Mouse (Mus musculus) intestine, embryonic 16.5 days (tissue): ENCODE results near the gene Sdhc. TPM values are rescaled to one million over a fixed set of nuclear protein-coding genes. Genes with fewer than 3 reads are reported as not detected.

Experiments used
- ATAC-seq: fragments of 200-750 bp; cut with Nextera tagmentation; 2 replicates; pipeline ENCODE4 v1.8.0; 2017; ENCODE audit warnings: moderate TSS enrichment, moderate library complexity
- H3K27ac ChIP-seq: fragments of 300-500 bp; sonication (generic); 2 replicates; pipeline ENCODE4 v1.5.1; 2014; ENCODE audit warnings: mild to moderate bottlenecking, low read length
- H3K27me3 ChIP-seq: fragments of 300-500 bp; sonication (generic); replicated peaks from 2 replicates; pipeline ENCODE4 v1.6.1; 2014; ENCODE audit warnings: low read length, control low read depth, mixed read lengths; ENCODE audit not compliant: control insufficient read depth, insufficient read depth
- H3K36me3 ChIP-seq: fragments of 300-500 bp; sonication (generic); 2 replicates; pipeline ENCODE4 v1.6.1; 2014; ENCODE audit warnings: low read length, control low read depth; ENCODE audit not compliant: control insufficient read depth, insufficient read depth
- H3K4me1 ChIP-seq: fragments of 300-500 bp; sonication (generic); 2 replicates; pipeline ENCODE4 v1.6.1; 2014; ENCODE audit warnings: low read length, control low read depth, mixed read lengths; ENCODE audit not compliant: control insufficient read depth, insufficient read depth
- H3K4me2 ChIP-seq: fragments of 300-500 bp; sonication (generic); 2 replicates; pipeline ENCODE4 v1.6.1; 2014; ENCODE audit warnings: low read depth, low read length, control low read depth
- H3K4me3 ChIP-seq: fragments of 300-500 bp; sonication (generic); 2 replicates; pipeline ENCODE4 v1.5.1; 2014; ENCODE audit warnings: mild to moderate bottlenecking, low read length
- H3K9ac ChIP-seq: fragments of 300-500 bp; sonication (generic); 2 replicates; pipeline ENCODE4 v1.6.1; 2014; ENCODE audit warnings: low read depth, low read length
- H3K9me3 ChIP-seq: fragments of 300-500 bp; sonication (generic); 2 replicates; pipeline ENCODE4 v1.6.1; 2016; ENCODE audit warnings: low read length, control low read depth; ENCODE audit not compliant: control insufficient read depth
- WGBS: fragments of 180-500 bp; shearing (Covaris S2); extraction: QIAGEN DNeasy Blood & Tissue Kit; methylation state at CpG from one replicate; pipeline ENCODE4 v1.1.7; 2014; 5-methylcytosine and 5-hydroxymethylcytosine counted together
- polyA plus RNA-seq: library from polyadenylated mRNA; unstranded; fragments of >200 nt; fragmentation: Nextera tagmentation; extraction: Ambion mirVana; gene quantifications from 2 replicates; pipeline ENCODE4 v1.2.1, GENCODE M21; 2015

Sdhc gene
- polyA plus RNA-seq, 1 experiment from 2014 or later = 457 TPM

DNA sequence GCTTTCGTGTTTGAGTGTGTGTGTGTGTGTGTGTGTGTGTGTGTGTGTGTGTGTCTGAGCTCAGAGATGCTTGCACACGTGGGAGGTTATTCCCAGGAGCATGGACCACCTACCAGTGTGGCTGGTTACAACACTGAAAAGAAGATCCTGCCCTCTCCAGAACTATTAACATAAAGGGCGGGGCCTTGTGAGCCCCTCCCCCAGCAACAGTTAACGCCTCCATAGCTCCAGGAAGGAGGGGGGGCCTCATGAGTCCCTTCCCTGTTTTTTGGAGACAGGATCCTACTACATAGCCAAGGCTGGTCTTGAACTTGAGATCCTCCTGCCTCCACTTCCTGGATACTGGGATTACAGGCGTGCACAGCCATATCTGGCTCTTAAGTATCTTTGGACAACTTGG is 28.6 kb downstream of the Sdhc start:
- no peak overlapping the region for H3K4me2 ChIP-seq
- no peak overlapping the region for H3K9ac ChIP-seq
- H3K9me3 ChIP-seq = no peaks in the 10 kb centered on the region
- WGBS = 50% methylated on average over 5 of the region's 5 CpGs
- no peak overlapping the region for H3K4me3 ChIP-seq
- ATAC-seq = no peak
- no peaks in the 10 kb centered on the region for H3K36me3 ChIP-seq
- H3K4me1 ChIP-seq = no peaks in the 10 kb centered on the region
- H3K27me3 ChIP-seq = no peaks in the 10 kb centered on the region
- H3K27ac ChIP-seq = no peak overlapping the region

DNA sequence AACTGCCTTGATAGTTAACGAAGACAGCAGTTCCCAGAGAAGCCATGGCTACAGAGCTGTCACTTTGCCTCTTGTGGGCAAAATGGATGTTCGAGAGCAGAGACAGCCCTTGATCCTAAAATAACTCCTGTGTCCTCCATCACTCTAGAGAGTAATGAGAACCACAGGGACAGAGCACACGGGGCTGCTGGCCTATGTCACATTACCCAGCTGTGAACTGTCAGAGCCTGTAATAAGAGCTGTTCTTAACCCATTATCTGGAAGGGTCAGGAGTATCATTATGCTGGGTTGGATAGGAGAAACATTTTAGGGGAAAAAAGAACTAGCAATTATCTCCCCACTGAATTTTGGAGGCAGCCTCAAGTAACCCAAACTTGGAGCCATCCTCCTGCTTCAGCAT is 29.5 kb downstream of the Sdhc start:
- H3K9me3 ChIP-seq = no peaks in the 10 kb centered on the region
- H3K36me3 ChIP-seq = no peaks in the 10 kb centered on the region
- WGBS = 45% methylated on average over 3 of the region's 3 CpGs
- no peak overlapping the region for H3K27ac ChIP-seq
- no peaks in the 10 kb centered on the region for H3K4me1 ChIP-seq
- H3K4me2 ChIP-seq = no peak overlapping the region
- H3K27me3 ChIP-seq = no peaks in the 10 kb centered on the region
- ATAC-seq = no peak
- no peak overlapping the region for H3K9ac ChIP-seq
- H3K4me3 ChIP-seq = no peak overlapping the region

- WGBS = 87% methylated on average over 14 of the region's 14 CpGs
- Histone ChIP-seq H3K9me3 (no peaks in the 10 kb centered on the region), H3K36me3 (no peaks in the 10 kb centered on the region), H3K27ac (no peak overlapping the region), H3K4me2 (no peak overlapping the region), H3K9ac (no peak overlapping the region), H3K4me1 (no peaks in the 10 kb centered on the region), H3K27me3 (no peaks in the 10 kb centered on the region), H3K4me3 (no peak overlapping the region)
- ATAC-seq = no peak
Measured at GRCm38 (mm10) chr1:171119405-171119804, 31.0 kb downstream of the Sdhc start.

- Histone ChIP-seq H3K9me3 (no peaks in the 10 kb centered on the region), H3K27ac (no peak overlapping the region), H3K36me3 (no peaks in the 10 kb centered on the region), H3K4me3 (no peak overlapping the region), H3K4me2 (no peak overlapping the region), H3K9ac (no peak overlapping the region), H3K27me3 (no peaks in the 10 kb centered on the region), H3K4me1 (no peaks in the 10 kb centered on the region)
- ATAC-seq = no peak
- 90% methylated on average over 5 of the region's 5 CpGs for WGBS
Measured at GRCm38 (mm10) chr1:171118996-171119395, 31.4 kb downstream of the Sdhc start.

DNA sequence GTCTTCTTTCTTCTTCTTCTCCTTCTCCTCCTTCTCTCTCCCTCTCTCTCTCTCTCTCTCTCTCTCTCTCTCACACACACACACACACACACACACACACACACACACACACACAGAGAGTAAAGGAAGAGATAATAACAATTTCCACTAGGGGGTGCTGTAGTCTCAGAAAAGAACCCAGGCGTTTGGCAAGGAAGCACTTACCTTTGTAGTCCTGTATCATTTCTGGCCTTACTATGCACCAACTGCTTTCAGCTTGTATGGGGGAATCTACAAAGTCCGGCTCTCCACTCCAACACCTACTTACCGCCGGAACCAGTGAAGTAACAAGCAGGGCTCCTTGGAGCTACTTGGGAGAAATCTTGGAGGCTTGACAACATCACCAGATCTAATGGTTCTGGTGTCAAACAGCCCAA is 32.1 kb downstream of the Sdhc start:
- ATAC-seq = no peak
- no peak overlapping the region for H3K4me3 ChIP-seq
- no peak overlapping the region for H3K9ac ChIP-seq
- no peaks in the 10 kb centered on the region for H3K9me3 ChIP-seq
- H3K4me2 ChIP-seq = no peak overlapping the region
- H3K27me3 ChIP-seq = no peaks in the 10 kb centered on the region
- H3K36me3 ChIP-seq = no peaks in the 10 kb centered on the region
- peaks cover 2% of the 10 kb centered on the region; the same call in 1 of the 2 replicates for H3K4me1 ChIP-seq
- 13% methylated on average over 4 of the region's 4 CpGs for WGBS
- H3K27ac ChIP-seq = no peak overlapping the region

GRCm38 (mm10) chr1:171116280-171116679 is 34.1 kb downstream of the Sdhc start:
- H3K4me2 ChIP-seq = no peak overlapping the region
- no peak overlapping the region for H3K9ac ChIP-seq
- no peak overlapping the region for H3K27ac ChIP-seq
- no peak for ATAC-seq
- H3K36me3 ChIP-seq = no peaks in the 10 kb centered on the region
- no peaks in the 10 kb centered on the region for H3K9me3 ChIP-seq
- no peak overlapping the region for H3K4me3 ChIP-seq
- WGBS = 56% methylated on average over 4 of the region's 4 CpGs
- no peaks in the 10 kb centered on the region for H3K27me3 ChIP-seq
- peaks cover 2% of the 10 kb centered on the region; the same call in 1 of the 2 replicates for H3K4me1 ChIP-seq

DNA sequence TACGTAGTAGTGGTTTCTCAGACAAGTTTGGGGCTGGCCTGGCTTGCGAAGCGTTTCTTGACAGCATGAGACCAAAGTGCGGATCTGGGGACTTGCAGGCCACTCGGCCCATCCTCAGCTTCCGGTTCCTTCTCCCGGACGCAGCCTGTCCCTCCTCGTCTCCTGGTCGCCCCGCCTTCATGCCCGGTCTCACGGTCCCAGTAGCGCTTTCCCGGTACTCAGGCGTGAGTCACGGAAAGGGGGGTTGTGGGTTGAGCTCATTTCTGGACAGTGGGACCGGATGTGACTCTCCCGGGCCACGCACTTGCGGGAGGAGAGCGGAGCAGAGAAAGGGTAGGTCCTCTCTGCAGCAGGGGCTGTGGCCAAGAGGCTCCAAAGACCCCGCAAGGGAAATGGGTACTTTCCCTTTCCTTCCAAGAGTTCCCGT is 36.5 kb downstream of the Sdhc start, which contains the start of gene Cfap126:
Cfap126 (plus strand) TSS at position 46 of the 427 bp plus-strand sequence.
- WGBS = 2% methylated on average over 24 of the region's 24 CpGs
- peak; percentile 66 for ATAC-seq
- Histone ChIP-seq H3K4me3 (peak within 1 kb of the TSS; percentile 57), H3K4me1 (peaks cover 7% of the 10 kb centered on the region), H3K9me3 (no peaks in the 10 kb centered on the region), H3K27ac (peak within 1 kb of the TSS; percentile 89), H3K4me2 (peak within 1 kb of the TSS; percentile 57), H3K9ac (peak within 1 kb of the TSS; percentile 79), H3K27me3 (no peaks in the 10 kb centered on the region), H3K36me3 (no peaks in the 10 kb centered on the region)

DNA sequence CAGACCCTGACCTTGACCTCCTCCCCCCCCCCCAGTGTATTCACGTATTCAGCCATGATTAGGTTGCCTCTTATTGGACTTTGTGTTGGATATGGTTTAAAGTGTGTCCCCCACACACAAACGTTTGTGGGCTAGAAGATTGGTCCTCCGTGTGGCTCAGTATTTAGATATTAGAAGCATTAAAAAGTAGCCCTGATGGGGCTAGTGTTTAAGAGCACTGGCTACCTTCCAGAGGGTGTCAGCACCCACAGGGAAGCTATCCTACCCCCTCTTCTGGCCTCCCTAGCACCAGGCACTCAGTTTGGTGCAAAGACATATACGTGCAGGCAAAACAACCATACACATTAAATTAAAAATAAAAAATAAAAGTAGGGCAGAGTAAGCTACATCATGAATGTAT is 37.4 kb downstream of the Sdhc start:
- H3K9ac ChIP-seq = no peak overlapping the region
- H3K27me3 ChIP-seq = no peaks in the 10 kb centered on the region
- H3K9me3 ChIP-seq = no peaks in the 10 kb centered on the region
- no peak for ATAC-seq
- 68% methylated on average over 4 of the region's 4 CpGs for WGBS
- no peak overlapping the region for H3K4me2 ChIP-seq
- H3K4me1 ChIP-seq = peaks cover 7% of the 10 kb centered on the region
- no peak overlapping the region for H3K27ac ChIP-seq
- H3K36me3 ChIP-seq = no peaks in the 10 kb centered on the region
- no peak overlapping the region for H3K4me3 ChIP-seq

GRCm38 (mm10) chr1:171111781-171112575 is 38.4 kb downstream of the Sdhc start:
- WGBS = 3% methylated on average over 15 of the region's 15 CpGs
- H3K27ac ChIP-seq = peak overlapping the region; percentile 86
- H3K9ac ChIP-seq = peak overlapping the region; percentile 64
- ATAC-seq = peak; percentile 26
- H3K4me2 ChIP-seq = peak overlapping the region; percentile 75
- peak overlapping the region; percentile 65 for H3K4me3 ChIP-seq
- peaks cover 7% of the 10 kb centered on the region for H3K4me1 ChIP-seq
- no peaks in the 10 kb centered on the region for H3K27me3 ChIP-seq
- H3K36me3 ChIP-seq = no peaks in the 10 kb centered on the region
- H3K9me3 ChIP-seq = no peaks in the 10 kb centered on the region
